Mouse (Mus musculus) stomach, embryonic 16.5 days (tissue): ENCODE data around the gene Ifitm3. TPM values are rescaled to one million over a fixed set of nuclear protein-coding genes. Genes with fewer than 3 reads are reported as not detected.

Experiments used
- ATAC-seq: fragments of 200-750 bp; cut with Nextera tagmentation; 2 replicates; pipeline ENCODE4 v1.8.0; 2017; ENCODE audit warnings: moderate number of reproducible peaks, moderate TSS enrichment; ENCODE audit not compliant: insufficient read depth, low FRiP score
- H3K27ac ChIP-seq: fragments of 300-500 bp; sonication (generic); 2 replicates; pipeline ENCODE4 v1.5.1; 2014; ENCODE audit warnings: low read length
- H3K27me3 ChIP-seq: fragments of 300-500 bp; sonication (generic); 2 replicates; pipeline ENCODE4 v1.6.1; 2014; ENCODE audit warnings: low read length, control low read depth, mixed read lengths; ENCODE audit not compliant: control insufficient read depth, insufficient read depth
- H3K36me3 ChIP-seq: fragments of 300-500 bp; sonication (generic); 2 replicates; pipeline ENCODE4 v1.6.1; 2014; ENCODE audit warnings: low read length; ENCODE audit not compliant: control insufficient read depth, insufficient read depth
- H3K4me1 ChIP-seq: fragments of 300-500 bp; sonication (generic); 2 replicates; pipeline ENCODE4 v1.6.1; 2014; ENCODE audit warnings: low read length, control low read depth, mixed read lengths; ENCODE audit not compliant: control insufficient read depth, insufficient read depth
- H3K4me2 ChIP-seq: fragments of 300-500 bp; sonication (generic); 2 replicates; pipeline ENCODE4 v1.6.1; 2014; ENCODE audit warnings: low read depth, low read length, mixed read lengths
- H3K4me3 ChIP-seq: fragments of 300-500 bp; sonication (generic); replicated peaks from 2 replicates; pipeline ENCODE4 v1.5.1; 2014; ENCODE audit warnings: mild to moderate bottlenecking, low read length
- H3K9ac ChIP-seq: fragments of 300-500 bp; sonication (generic); 2 replicates; pipeline ENCODE4 v1.6.1; 2014; ENCODE audit warnings: low read length
- H3K9me3 ChIP-seq: fragments of 300-500 bp; sonication (generic); replicated peaks from 2 replicates; pipeline ENCODE4 v1.6.1; 2016; ENCODE audit warnings: low read length, control low read depth; ENCODE audit not compliant: control insufficient read depth
- WGBS: fragments of 180-500 bp; shearing (Covaris S2); extraction: QIAGEN DNeasy Blood & Tissue Kit; methylation state at CpG from one replicate; pipeline ENCODE4 v1.1.7; 2014; 5-methylcytosine and 5-hydroxymethylcytosine counted together
- polyA plus RNA-seq: library from polyadenylated mRNA; unstranded; fragments of >200 nt; fragmentation: Nextera tagmentation; extraction: Ambion mirVana; gene quantifications from 2 replicates; pipeline ENCODE4 v1.2.1, GENCODE M21; 2015

Ifitm3 gene
- 322 and 395 TPM in 2 replicates for polyA plus RNA-seq

DNA sequence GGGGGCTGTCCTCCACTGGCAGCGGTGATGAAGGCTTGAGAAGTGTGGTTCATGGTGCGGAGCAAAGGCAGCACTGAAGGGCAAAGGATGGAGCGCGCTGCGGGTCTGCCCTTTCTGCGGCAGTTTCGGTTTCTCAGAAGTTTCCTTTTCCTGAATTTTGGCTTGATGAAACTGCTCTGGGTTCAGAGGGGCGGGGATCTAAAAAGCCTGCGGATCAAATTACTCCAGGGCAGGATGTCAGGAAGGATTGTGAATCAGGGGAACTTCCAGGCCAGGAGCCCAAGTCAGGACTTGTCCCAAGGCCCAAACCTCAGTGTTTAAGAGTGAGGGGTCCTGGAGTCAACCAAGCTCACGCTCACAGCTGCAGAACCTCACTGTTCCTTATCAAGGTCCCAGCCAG, at the start of gene Ifitm3:
TSS of gene Ifitm3 (minus strand) at position 178 of the 400 bp plus-strand sequence.
- Histone ChIP-seq H3K9ac (peak within 1 kb of the TSS; percentile 76), H3K4me3 (peak within 1 kb of the TSS; percentile 56), H3K4me2 (peak within 1 kb of the TSS; percentile 49), H3K9me3 (no peaks in the 10 kb centered on the region), H3K27me3 (no peaks in the 10 kb centered on the region), H3K4me1 (peaks cover 19% of the 10 kb centered on the region), H3K27ac (peak within 1 kb of the TSS; percentile 88), H3K36me3 (no peaks in the 10 kb centered on the region)
- 6% methylated on average over 10 of the region's 10 CpGs for WGBS
- ATAC-seq: 0 out of 2 replicates have a peak, but pooled peaks have one; percentile 35

DNA sequence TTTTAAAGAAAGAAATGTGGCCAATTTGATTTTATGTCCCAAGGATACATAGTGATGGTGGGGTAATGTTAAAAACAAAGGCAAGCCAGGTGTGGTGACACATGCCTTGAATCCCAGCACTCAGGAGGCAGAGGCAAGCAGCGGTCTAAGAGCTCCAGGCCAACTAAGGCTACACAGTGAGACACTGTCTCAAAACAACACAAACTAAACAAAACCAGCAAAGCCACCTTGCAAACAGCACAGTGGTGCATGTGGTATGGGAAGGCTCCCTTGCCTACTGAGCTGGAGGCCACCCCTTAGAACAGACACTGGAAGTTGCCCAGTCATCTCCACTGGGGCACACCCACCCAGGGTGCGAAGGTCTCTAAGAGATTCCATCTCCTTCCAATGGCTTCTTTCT, 49.4 kb upstream of the Ifitm3 start:
- no peak for ATAC-seq
- Histone ChIP-seq H3K36me3 (no peaks in the 10 kb centered on the region), H3K9ac (peak overlapping the region; percentile 78), H3K27me3 (no peaks in the 10 kb centered on the region), H3K9me3 (no peaks in the 10 kb centered on the region), H3K4me1 (peaks cover 6% of the 10 kb centered on the region), H3K4me2 (peak overlapping the region; percentile 98), H3K4me3 (peak overlapping the region; percentile 70; the same call in 1 of the 2 replicates), H3K27ac (no peak overlapping the region)
- WGBS: 72% methylated on average over 2 of the region's 2 CpGs

DNA sequence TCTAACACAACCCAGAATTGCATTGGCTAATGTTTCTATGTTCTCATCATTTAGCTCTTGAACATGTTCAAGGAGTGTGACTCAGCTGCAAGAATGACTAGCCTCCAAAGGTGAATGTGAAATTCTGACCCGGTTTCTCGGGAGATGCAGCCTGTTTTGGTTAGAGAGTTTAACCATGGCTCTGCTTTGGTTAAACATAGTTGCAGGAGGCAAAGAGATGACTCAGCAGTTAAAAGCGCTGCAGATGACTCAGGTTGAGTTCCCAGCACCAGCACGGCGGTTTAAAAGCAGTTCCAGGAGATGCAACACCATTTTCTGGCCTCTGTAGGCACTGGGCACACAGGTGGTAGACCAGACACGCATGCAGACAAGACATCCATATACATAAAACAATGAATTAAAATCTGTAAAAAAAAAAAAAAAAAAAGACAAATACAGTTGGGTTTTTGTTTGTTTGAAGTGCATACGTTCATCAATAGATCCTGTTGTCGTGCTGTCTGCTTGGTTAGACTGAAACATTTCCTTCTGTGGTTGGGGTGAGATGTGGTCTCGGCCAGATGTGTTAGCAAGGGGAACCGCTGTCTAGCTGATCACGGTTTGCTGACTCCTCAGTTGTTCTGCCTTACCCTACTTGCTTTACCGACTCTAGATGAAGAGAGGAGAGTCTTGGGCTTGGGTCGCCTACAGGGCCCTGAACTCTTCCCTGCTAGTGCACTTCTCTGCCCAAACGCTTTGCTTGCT, 48.2 kb upstream of the Ifitm3 start:
- no peak for ATAC-seq
- Histone ChIP-seq H3K9ac (no peak overlapping the region), H3K27ac (no peak overlapping the region), H3K4me3 (no peak overlapping the region), H3K4me1 (peaks cover 6% of the 10 kb centered on the region), H3K27me3 (no peaks in the 10 kb centered on the region), H3K4me2 (no peak overlapping the region), H3K9me3 (no peaks in the 10 kb centered on the region), H3K36me3 (no peaks in the 10 kb centered on the region)
- WGBS: 86% methylated on average over 14 of the region's 14 CpGs

DNA sequence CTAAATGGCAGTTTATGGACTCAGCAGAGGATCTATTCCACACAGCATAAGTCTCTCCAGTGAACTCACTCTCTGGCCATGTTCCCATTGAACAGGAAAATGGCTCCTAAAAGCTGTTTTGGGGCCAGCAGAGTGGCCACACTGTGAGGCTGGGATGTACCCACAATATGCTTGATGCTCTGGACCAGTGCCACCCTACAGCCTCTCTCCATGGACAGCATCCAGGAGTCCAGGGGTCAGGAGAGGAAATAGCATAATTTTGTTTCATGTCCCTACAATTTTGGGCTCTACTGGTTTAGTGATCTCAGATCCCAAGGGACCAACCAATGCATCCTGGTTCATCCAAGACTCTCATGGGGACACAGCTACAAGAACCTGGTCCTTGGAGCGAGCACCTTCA, 47.0 kb upstream of the Ifitm3 start:
- no peak overlapping the region for H3K27ac ChIP-seq
- no peaks in the 10 kb centered on the region for H3K27me3 ChIP-seq
- no peak overlapping the region for H3K4me3 ChIP-seq
- H3K4me1 ChIP-seq: peaks cover 6% of the 10 kb centered on the region
- WGBS: 83% methylated on average over 1 of the region's 1 CpGs
- no peak overlapping the region for H3K4me2 ChIP-seq
- H3K9ac ChIP-seq: no peak overlapping the region
- H3K36me3 ChIP-seq: no peaks in the 10 kb centered on the region
- no peaks in the 10 kb centered on the region for H3K9me3 ChIP-seq
- ATAC-seq: no peak

DNA sequence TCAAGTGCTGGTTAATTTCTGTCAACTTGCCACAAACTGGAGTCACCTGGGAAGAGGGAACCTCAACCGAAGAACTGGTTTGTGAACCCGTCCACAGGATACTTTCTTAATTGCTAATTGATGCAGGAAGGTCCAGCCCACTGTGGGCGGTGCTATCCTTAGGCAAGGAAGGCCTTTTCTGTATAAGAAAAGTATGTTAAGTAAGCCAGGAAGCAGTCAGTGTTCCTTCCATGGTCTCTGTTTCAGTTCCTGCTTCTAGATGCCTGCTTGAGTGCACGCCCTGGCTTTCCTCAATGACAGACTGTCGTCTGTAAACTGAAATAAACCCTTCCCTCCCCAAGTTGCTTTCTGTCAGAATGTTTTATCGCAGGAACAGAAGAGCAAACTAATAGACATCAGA, 46.4 kb upstream of the Ifitm3 start:
- ATAC-seq: no peak
- H3K4me1 ChIP-seq: peaks cover 6% of the 10 kb centered on the region
- no peak overlapping the region for H3K4me2 ChIP-seq
- no peaks in the 10 kb centered on the region for H3K27me3 ChIP-seq
- H3K27ac ChIP-seq: no peak overlapping the region
- no peak overlapping the region for H3K4me3 ChIP-seq
- no peaks in the 10 kb centered on the region for H3K36me3 ChIP-seq
- WGBS: 85% methylated on average over 6 of the region's 6 CpGs
- no peaks in the 10 kb centered on the region for H3K9me3 ChIP-seq
- no peak overlapping the region for H3K9ac ChIP-seq

DNA sequence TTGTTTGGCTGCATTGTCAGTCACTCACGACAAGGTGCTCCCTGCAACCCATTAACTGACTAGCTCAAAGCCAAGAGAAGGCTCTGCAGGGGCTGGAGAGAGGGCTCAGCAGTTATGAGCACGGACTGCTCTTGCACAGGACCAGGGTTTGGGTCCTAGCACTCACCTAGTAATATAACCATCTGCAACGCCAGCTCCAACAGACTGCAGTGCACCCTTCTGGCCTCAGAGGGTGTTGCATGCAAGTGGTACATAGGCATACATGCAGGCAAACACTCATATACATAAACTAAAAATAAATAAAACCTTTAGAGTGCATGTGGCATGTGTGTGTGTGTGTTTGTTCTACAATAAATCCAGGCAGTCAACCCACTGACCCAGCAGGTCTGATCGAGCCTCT, 45.2 kb upstream of the Ifitm3 start:
- Histone ChIP-seq H3K4me1 (peaks cover 6% of the 10 kb centered on the region), H3K9me3 (no peaks in the 10 kb centered on the region), H3K9ac (no peak overlapping the region), H3K27me3 (no peaks in the 10 kb centered on the region), H3K4me2 (no peak overlapping the region), H3K36me3 (no peaks in the 10 kb centered on the region), H3K4me3 (no peak overlapping the region), H3K27ac (no peak overlapping the region)
- 81% methylated on average over 4 of the region's 4 CpGs for WGBS
- ATAC-seq: no peak

DNA sequence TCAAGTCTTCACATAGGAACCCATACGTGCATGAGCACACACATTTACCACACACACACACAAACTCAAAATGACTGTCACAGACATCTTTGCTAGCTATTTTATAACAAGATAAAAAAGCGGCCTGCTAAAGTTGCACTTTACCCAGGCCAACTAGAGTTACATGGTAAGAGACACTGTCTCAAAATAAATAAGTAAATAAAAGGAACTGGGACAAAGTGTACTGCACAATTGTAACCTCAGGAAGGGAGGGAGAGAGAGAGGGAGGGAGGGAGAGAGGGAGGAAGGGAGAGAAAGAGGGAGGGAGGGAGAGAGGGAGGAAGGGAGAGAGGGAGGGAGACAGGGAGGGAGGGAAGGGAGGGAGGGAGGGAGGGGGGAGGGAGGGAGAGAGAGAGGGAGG, 41.9 kb upstream of the Ifitm3 start:
- H3K27ac ChIP-seq: no peak overlapping the region
- 76% methylated on average over 2 of the region's 2 CpGs for WGBS

DNA sequence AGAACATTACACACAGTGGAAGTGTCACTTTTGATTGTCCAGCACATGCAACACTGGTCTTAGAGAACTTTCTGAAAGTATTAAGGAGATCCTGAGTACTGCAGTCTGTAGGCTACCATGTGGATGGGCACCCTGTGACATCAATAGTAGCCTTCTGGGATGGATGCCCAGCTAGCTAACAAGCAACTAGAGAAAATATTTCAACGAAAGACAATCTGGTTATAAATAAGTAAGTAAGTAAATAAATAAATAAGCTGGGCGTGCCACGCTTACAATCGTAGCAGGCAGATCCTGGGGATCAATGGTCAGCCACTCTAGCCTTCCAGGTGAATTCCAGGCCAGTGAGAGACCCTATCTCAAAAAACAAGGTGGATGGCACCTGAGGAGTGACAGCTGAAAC, 41.4 kb upstream of the Ifitm3 start:
- Histone ChIP-seq H3K4me1 (peaks cover 10% of the 10 kb centered on the region), H3K27ac (no peak overlapping the region), H3K4me3 (no peak overlapping the region), H3K9ac (no peak overlapping the region), H3K9me3 (no peaks in the 10 kb centered on the region), H3K36me3 (no peaks in the 10 kb centered on the region), H3K27me3 (no peaks in the 10 kb centered on the region), H3K4me2 (no peak overlapping the region)
- ATAC-seq: no peak
- 81% methylated on average over 4 of the region's 4 CpGs for WGBS

More for the DNA sequence above, 41.9 kb upstream of the Ifitm3 start:
- Histone ChIP-seq H3K9ac (no peak overlapping the region), H3K4me2 (no peak overlapping the region), H3K9me3 (no peaks in the 10 kb centered on the region), H3K4me1 (peaks cover 6% of the 10 kb centered on the region), H3K4me3 (no peak overlapping the region), H3K36me3 (no peaks in the 10 kb centered on the region), H3K27me3 (no peaks in the 10 kb centered on the region)
- ATAC-seq: no peak

DNA sequence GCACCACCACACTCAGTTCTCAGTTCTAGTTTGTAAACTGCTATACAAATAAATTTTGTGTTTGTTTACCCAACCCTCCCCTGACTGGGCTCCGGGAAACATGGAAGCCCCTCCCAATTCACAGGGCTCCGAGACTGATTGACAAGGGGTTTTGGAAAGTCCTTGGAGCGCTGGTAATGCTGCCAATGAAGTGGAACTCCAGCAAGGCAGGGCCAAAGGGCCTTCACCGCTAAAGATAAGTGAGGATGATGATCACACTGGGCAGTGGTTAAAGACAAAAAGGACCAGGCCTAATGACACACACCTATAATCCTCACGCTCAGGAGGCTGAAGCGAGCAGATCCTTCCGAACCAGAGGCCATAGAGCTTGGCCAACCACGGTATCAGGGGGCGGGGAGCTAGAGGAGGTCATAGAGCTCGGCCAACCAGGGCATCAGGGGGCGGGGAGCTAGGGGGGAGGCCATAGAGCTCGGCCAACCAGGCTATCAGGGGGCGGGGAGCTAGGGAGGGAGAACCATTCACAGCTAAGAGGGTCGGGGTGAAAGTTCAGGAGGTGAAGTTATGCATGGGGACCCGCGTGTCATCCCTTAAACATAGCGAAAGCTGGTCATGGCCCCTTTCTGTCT, 40.6 kb upstream of the Ifitm3 start:
- no peak overlapping the region for H3K27ac ChIP-seq
- H3K4me2 ChIP-seq: no peak overlapping the region
- WGBS: 57% methylated on average over 17 of the region's 17 CpGs
- no peak for ATAC-seq
- no peak overlapping the region for H3K4me3 ChIP-seq
- no peaks in the 10 kb centered on the region for H3K27me3 ChIP-seq
- H3K4me1 ChIP-seq: peaks cover 14% of the 10 kb centered on the region
- H3K36me3 ChIP-seq: no peaks in the 10 kb centered on the region
- no peak overlapping the region for H3K9ac ChIP-seq
- H3K9me3 ChIP-seq: no peaks in the 10 kb centered on the region
